Mouse (Mus musculus) mature B cell (primary cell): ENCODE data around the gene Etl4.

Source experiments
- in situ Hi-C: fragments of 300-500 bp; cut with MboI; formaldehyde crosslinking; loops from 2 replicates; pipeline ENCODE4 v1.14.3; 2019

Etl4 gene

DNA sequence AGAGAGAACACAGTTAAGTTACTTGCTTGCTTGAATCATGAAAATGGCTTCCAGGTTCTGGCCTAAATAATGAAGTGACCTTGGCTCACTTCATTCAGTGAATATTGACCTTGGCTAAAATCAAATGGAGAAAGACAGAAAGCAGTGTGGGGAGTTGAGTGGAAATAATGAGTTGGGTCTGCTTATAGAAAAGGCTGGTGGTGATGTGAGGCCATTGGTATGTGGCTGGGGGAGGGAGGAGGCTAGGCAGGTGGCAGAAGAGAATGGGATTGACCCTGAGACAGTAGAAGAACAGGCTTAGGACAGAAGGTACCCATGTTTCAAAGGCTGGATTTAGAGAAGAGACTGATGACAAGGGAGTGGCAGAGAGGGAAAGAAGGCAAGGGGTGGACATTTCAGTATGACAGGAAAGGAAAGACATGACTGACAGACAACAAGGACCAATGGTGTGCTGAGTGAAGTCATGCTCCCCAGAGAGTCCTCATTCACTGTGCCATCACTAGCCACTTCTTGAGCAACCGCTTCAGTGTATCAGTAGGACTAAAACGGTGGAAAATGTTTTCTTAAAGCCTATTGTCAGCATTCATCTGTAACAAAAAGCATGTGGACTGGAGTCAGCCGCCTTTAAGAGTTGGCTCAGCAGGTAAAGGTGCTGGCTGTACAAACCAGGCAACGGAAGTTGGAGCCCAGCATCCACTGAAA, 854.1 kb downstream of the Etl4 start:
- in situ Hi-C loops = no loop called here

GRCm38 (mm10) chr2:20764566-20765090, 855.0 kb downstream of the Etl4 start:
- in situ Hi-C loops = no loop called here

GRCm38 (mm10) chr2:20768681-20769080, 859.1 kb downstream of the Etl4 start:
- in situ Hi-C loops = no loop called here

DNA sequence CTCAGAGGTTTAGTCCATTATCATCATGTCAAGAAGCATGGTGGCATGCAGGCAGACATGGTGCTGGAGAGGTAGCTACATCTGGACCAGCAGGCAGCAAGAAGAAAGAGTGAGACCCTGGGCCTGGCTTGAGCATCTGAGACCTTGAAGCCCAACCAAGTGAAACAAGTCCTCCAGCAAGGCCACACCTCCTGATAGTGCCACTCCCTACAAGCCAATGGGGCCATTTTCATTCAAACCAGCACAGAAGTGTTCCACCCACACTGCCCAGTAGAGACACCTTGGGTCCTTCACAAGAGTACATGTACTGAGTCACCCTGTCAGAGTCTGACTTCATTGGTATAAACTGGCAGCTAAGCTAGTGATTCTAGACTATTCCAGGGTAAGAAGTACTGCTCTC, 860.6 kb downstream of the Etl4 start:
- in situ Hi-C loops = no loop called here

GRCm38 (mm10) chr2:20774462-20774861, 864.9 kb downstream of the Etl4 start:
- in situ Hi-C loops = no loop called here

- in situ Hi-C loops = no loop called here
These were observed 866.7 kb downstream of the Etl4 start for GRCm38 (mm10) chr2:20776171-20776704.

DNA sequence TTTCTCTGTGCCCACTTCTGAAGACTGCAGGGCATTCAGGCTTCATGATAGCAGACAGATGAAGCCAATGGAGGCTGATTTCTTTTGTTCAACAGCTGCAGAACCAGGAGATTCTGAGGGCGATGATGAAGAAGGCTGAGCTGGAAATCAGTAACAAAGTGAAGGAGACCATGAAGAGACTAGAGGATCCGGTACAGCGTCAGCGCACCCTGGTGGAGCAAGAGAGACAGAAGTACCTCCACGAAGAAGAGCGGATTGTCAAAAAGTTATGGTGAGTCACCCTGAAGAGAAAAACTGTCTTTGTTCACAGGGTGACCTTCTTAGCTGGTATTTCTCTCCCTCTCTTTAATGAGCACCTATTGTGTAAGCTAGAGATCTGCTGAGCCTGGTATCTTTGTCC, 868.4 kb downstream of the Etl4 start:
- in situ Hi-C loops = no loop called here

DNA sequence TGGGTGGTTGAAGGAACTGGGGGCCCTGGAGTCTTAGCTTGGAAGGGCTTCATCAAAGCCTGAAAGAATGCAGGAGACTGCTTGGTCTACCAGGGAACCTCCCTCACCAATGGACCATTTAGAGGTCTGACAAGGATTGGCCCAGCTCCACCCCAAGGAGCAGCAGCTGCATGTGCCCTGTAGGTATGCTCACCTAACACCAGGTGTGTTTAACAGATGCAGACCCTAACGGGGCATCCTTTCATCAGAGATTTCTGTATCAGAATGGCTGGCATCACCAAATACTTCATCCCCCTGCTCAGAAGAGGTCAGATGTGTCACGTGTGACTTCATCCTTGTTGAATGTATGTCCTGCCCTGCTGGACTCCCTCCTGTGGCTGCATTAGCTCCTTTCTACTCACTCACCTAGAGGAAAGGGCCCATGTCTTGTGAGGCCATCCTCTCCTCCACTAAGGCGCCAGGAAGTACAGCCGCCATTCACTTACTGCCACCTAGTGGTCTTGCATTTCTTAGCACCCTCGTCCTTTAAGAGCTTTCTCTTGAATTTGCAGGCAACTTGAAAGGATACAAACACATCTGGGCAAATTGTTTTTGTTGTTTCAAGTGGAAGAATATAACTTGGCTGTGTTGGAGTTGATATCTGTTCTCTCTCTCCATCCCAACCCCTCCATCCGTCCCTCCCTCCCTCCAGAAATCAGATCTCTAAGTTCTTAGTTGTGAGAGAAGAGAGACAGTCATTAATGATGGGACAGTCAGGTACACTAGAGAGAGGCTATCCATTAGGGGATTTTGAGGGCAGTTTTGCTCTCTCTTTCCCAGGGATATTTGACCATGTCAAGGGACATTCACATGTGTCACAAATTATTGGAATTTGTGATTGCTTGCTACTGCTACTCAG, 870.2 kb downstream of the Etl4 start:
- in situ Hi-C loops = no loop called here

DNA sequence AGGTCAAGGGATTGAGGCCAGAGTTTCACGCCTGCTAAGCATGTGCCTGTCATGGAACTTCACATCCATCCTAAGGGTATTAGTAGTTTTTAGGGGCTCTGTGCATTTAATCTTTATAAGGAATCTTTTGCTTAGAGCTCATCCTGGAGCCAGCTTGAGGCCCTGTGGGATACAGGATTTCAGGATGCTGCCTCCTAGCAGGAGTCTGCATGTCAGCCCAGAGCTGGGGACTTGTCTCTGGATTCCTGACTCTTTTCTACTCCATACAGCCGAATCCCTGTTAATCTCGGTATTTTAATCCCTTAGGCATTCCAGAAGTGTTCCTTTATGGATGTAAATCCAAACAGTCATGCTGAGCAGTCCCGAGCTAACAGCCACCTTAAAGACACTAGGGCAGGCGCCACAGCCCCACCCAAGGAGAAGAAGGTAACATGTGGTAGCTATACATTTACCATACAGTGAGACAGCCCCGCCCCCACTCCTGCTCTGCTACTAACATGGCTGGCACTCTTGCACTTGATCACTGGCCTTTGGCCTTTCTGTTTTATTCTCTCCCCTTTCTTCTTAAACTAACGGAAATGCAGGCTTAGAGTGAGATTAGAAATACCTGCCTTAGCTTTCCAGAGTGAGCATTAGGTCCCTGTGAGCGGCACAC, 891.8 kb downstream of the Etl4 start:
- in situ Hi-C loops = no loop called here

GRCm38 (mm10) chr2:20811506-20811905, 901.9 kb downstream of the Etl4 start:
- in situ Hi-C loops = no loop called here

DNA sequence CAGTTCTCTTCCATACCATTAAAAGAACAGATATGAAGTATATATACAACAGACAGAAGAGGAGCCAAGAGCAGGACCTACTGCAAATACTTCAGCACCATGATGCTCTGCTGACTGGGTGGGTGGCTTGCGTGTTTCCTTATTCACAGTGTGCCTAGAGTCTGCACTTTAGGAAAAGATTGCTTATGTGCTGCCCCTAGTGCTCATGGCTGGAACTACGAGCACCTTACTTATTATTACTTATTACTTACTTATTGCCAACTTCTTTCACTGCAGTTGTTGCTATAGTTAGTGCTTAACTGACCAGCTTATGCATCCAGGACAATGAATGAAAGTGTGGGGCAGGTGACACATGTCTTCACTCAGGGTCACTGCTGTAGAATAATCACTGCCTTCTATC, 904.4 kb downstream of the Etl4 start:
- in situ Hi-C loops = no loop called here

DNA sequence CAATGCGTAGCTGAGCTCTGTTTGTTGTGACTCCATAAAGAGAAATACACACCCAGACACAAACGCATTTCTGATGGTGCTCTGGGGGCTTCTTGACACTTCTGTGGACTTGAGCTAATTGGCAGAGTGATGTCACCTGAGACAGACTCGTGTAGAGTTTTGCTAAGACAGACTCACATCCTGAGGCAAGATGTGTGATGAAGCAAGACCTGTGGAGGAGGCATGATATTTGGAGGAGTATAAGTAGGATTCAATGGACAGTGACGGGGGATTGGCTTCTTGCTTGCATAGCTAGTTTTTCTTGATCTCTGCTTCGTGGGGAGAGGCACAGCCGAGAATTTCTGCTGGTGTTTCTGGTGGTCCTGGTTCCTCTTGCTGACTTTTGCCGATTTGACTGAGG, 908.6 kb downstream of the Etl4 start:
- in situ Hi-C loops = no loop called here

GRCm38 (mm10) chr2:20826258-20826657, 916.7 kb downstream of the Etl4 start:
- in situ Hi-C loops = no loop called here

- in situ Hi-C loops = no loop called here
These were observed 921.3 kb downstream of the Etl4 start for GRCm38 (mm10) chr2:20830882-20831281.

DNA sequence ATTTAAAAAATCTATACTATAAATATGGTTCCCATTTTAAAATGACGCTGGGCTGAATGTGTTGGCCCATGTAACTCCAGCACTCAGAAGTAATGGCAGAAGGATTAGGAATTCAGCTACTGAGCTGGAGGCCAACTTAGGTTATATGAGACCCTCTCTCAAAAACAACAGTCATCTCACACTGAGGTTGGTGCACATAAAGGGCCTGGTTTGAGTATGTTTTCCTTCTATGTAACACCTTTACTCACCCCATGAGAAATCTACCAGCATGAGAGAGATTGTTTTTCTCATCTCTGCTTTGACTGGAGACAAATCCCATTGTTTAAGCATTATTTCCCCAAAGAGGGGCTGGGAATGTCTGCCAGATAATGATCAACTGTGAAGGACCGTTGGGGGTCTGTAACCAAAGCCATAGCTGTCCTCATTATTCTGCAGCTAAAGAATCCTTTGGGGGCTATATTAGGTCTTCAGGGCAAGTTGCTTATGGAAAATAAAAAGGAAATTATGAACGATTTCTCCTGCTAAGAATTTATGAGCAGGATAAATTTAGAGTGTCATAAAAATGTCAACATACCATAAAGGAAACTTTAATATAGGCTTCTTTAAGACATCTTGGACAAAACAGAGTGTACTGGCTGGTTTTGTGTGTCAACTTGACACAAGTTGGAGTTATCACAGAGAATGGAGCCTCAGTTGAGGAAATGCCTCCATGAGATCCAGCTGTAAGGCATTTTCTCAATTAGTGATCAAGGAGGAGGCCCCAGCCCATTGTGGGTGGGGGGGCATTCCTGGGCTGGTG, 922.2 kb downstream of the Etl4 start:
- in situ Hi-C loops = no loop called here

DNA sequence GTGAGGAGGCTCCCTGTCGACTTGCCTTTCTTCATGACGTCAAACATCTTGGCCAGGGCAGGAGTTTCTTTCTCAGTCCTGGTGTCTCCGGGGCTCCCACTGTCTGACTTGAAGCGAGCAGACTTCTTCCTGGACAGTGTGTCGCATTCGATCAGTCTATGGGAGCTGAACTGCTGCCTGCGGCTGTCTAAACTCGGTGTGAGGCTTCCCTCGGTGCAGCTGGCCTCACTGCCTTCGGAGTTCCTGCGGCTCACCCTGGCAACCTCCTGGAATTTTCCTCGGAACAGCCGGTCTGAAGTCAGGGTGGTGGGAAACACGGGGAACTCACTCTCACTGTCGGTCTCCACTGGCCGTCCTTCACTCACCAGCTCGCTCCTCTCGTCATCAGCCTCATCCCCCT, 939.8 kb downstream of the Etl4 start:
- in situ Hi-C loops = no loop called here
